Mouse (Mus musculus) embryonic facial prominence, embryonic 11.5 days (tissue): Measurements from ENCODE around the gene Hrh2. TPM values are rescaled to one million over a fixed set of nuclear protein-coding genes. Genes with fewer than 3 reads are reported as not detected.

Experiments
- ATAC-seq: fragments of 200-750 bp; cut with Nextera tagmentation; replicated peaks from 2 replicates; pipeline ENCODE4 v1.8.0; 2017; ENCODE audit warnings: low read depth; ENCODE audit not compliant: insufficient number of reproducible peaks, low FRiP score, low TSS enrichment
- DNase-seq: peaks from one replicate; pipeline ENCODE4 v3.0.0-alpha.2; 2015; ENCODE audit warnings: low spot score
- H3K27ac ChIP-seq: fragments of 300-500 bp; sonication (generic); replicated peaks from 2 replicates; pipeline ENCODE4 v1.5.1; 2014; ENCODE audit warnings: mild to moderate bottlenecking, low read depth, low read length, control low read depth
- H3K27me3 ChIP-seq: fragments of 300-500 bp; sonication (generic); 2 replicates; pipeline ENCODE4 v1.6.1; 2014; ENCODE audit warnings: mild to moderate bottlenecking, low read length, moderate library complexity, mixed read lengths; ENCODE audit not compliant: control insufficient read depth, insufficient read depth
- H3K36me3 ChIP-seq: fragments of 300-500 bp; sonication (generic); replicated peaks from 2 replicates; pipeline ENCODE4 v1.6.1; 2014; ENCODE audit warnings: low read depth, mild to moderate bottlenecking, low read length, moderate library complexity, mixed read lengths; ENCODE audit not compliant: control insufficient read depth, insufficient read depth
- H3K4me1 ChIP-seq: fragments of 300-500 bp; sonication (generic); 2 replicates; pipeline ENCODE4 v1.6.1; 2014; ENCODE audit warnings: low read length, mixed read lengths; ENCODE audit not compliant: control insufficient read depth, insufficient read depth
- H3K4me2 ChIP-seq: fragments of 300-500 bp; sonication (generic); 2 replicates; pipeline ENCODE4 v1.6.1; 2014; ENCODE audit warnings: low read depth, mild to moderate bottlenecking, control low read depth, low read length, moderate library complexity
- H3K4me3 ChIP-seq: fragments of 300-500 bp; sonication (generic); 2 replicates; pipeline ENCODE4 v1.5.1; 2014; ENCODE audit warnings: low read depth, low read length, control low read depth
- H3K9ac ChIP-seq: fragments of 300-500 bp; sonication (generic); replicated peaks from 2 replicates; pipeline ENCODE4 v1.6.1; 2014; ENCODE audit warnings: mild to moderate bottlenecking, control low read depth, low read length
- H3K9me3 ChIP-seq: fragments of 300-500 bp; sonication (generic); replicated peaks from 2 replicates; pipeline ENCODE4 v1.6.1; 2016; ENCODE audit warnings: mild to moderate bottlenecking, low read length, inconsistent platforms, mixed read lengths; ENCODE audit not compliant: control insufficient read depth
- WGBS: fragments of 180-500 bp; shearing (Covaris S2); extraction: QIAGEN DNeasy Blood & Tissue Kit; methylation state at CpG from one replicate; pipeline ENCODE4 v1.1.7; 2014; 5-methylcytosine and 5-hydroxymethylcytosine counted together
- polyA plus RNA-seq: library from polyadenylated mRNA; unstranded; fragments of >200 nt; fragmentation: Nextera tagmentation; extraction: Ambion mirVana; gene quantifications from 2 replicates; pipeline ENCODE4 v1.2.1, GENCODE M21; 2014

Hrh2 gene
- polyA plus RNA-seq, 1 experiment from 2014 or later = 0.06 TPM

DNA sequence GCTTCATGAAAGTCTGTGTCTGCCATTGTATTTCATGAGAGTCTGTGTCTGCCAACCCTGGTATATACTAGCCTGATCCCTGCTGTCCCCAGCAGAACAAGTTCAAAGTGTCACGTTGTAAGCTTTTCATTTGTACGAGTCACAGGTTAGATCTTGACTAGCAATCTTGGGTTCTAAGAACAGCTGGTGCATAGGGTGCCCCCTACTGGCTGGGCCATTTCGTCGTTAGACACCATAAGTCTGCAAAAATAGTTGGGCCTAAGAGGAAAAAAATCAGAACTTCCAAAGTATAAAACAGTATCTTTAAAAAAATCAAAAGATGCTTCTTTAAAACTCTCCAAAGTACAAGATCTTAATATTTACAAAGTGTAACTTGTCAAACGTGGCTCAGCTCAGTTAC lies 50.5 kb downstream of the Hrh2 start:
- DNase-seq = peak; percentile 13
- Histone ChIP-seq H3K36me3 (no peaks in the 10 kb centered on the region), H3K9me3 (no peaks in the 10 kb centered on the region), H3K27ac (no peak overlapping the region), H3K4me2 (no peak overlapping the region), H3K4me1 (no peaks in the 10 kb centered on the region), H3K9ac (no peak overlapping the region), H3K4me3 (no peak overlapping the region), H3K27me3 (no peaks in the 10 kb centered on the region)
- ATAC-seq = no peak
- 70% methylated on average over 5 of the region's 5 CpGs for WGBS

DNA sequence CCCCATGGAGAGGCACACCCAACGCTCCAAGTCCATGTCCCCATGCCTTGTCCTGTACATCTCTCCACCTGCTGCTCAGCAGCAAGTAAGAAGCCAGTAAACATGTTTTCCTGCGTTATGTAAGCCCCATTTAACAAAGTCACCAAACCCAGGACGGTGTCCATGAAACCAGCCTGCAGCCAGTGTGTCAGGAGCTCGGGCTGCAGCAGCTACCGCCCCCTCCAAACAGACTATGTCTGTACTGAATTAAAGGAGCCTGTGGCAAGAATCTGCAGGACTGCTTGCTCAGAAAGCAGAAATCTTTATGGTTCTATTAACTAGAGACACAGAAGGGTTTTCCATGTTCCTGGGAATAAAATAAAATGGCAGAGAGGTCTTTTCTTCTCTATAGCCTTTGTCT lies 53.3 kb downstream of the Hrh2 start:
- DNase-seq = no peak
- Histone ChIP-seq H3K9ac (no peak overlapping the region), H3K4me2 (no peak overlapping the region), H3K27me3 (no peaks in the 10 kb centered on the region), H3K4me3 (no peak overlapping the region), H3K36me3 (no peaks in the 10 kb centered on the region), H3K27ac (no peak overlapping the region), H3K4me1 (no peaks in the 10 kb centered on the region), H3K9me3 (no peaks in the 10 kb centered on the region)
- WGBS = 72% methylated on average over 5 of the region's 5 CpGs
- no peak for ATAC-seq

DNA sequence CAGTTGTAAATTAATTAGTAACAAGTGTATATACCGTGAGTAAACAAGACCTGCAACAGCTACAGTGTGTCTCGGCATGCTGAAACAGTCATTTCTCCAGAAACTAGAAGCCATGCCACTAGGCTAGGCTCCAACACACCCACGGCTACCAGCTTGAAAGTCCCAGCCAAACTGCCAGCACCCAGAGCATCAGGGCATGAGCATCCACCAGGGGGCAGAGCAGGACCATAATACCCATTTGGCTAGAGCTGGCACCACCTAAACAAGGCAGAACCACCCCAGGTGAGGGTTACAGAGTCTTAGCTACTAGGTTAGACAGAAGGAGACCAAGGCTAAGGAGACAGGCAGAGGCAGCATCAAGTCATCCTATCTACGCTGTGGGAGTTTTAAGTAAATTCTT lies 55.6 kb downstream of the Hrh2 start:
- H3K4me2 ChIP-seq = no peak overlapping the region
- DNase-seq (peak; percentile 90), ATAC-seq (no peak)
- H3K4me3 ChIP-seq = no peak overlapping the region
- no peak overlapping the region for H3K27ac ChIP-seq
- no peaks in the 10 kb centered on the region for H3K27me3 ChIP-seq
- no peaks in the 10 kb centered on the region for H3K36me3 ChIP-seq
- no peaks in the 10 kb centered on the region for H3K4me1 ChIP-seq
- H3K9me3 ChIP-seq = no peaks in the 10 kb centered on the region
- WGBS = 32% methylated on average over 4 of the region's 4 CpGs
- no peak overlapping the region for H3K9ac ChIP-seq

DNA sequence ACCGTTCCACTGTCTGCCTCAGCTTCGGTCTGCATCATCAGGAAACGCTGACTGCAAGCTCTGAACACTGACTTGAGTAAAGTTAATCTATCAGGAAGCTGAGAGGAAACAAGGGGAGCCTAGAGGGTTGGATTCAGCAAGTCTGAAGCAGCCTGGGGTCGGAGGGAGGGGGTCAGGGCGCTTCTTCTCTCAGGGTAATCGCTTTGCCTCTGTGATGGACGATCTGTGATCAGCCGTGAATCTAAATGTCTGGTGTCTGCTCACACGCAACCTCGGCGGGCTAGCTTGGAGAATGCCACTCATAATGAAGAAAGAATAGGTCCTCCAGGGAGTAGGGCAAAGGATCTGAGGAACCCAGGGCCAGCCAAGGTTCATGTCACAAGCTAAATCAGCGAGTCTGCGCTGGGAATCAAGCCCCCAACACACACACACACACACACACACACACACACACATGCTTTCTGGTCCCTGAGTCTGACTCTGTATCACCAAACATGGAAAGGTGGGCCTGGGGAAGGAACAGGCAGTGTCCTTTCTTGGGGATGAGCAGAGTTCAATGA lies 56.6 kb downstream of the Hrh2 start:
- Histone ChIP-seq H3K4me2 (no peak overlapping the region), H3K27ac (no peak overlapping the region), H3K27me3 (no peaks in the 10 kb centered on the region), H3K4me3 (no peak overlapping the region), H3K9me3 (no peaks in the 10 kb centered on the region), H3K36me3 (no peaks in the 10 kb centered on the region), H3K4me1 (no peaks in the 10 kb centered on the region), H3K9ac (no peak overlapping the region)
- DNase-seq (no peak), ATAC-seq (no peak)
- WGBS = 66% methylated on average over 13 of the region's 13 CpGs

DNA sequence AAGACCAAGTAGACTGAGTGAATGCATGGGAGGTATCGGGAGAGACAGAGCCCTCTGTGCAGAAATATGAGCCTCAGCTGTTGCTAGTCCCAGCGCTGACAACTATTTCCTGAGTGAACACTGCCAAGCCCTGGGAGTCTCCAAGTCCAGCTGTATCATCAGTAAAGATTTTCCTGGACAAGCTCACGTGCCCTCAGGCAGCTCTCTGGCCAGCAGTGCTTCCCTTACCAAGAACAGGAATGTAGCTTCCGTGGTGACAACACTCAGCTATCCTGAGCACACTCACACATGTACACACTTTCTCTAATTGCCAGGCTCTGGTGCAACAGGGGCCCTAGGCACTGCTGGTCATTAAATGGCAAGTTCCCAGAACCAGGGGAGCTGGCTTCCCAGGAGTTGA lies 57.1 kb downstream of the Hrh2 start:
- Histone ChIP-seq H3K27me3 (no peaks in the 10 kb centered on the region), H3K36me3 (no peaks in the 10 kb centered on the region), H3K4me3 (no peak overlapping the region), H3K4me2 (no peak overlapping the region), H3K9ac (no peak overlapping the region), H3K4me1 (no peaks in the 10 kb centered on the region), H3K27ac (0 out of 2 replicates have a peak overlapping the region, but pooled peaks have one; percentile 8), H3K9me3 (no peaks in the 10 kb centered on the region)
- ATAC-seq = no peak
- peak; percentile 40 for DNase-seq
- whole genome bisulfite sequencing = 13% methylated on average over 4 of the region's 4 CpGs

DNA sequence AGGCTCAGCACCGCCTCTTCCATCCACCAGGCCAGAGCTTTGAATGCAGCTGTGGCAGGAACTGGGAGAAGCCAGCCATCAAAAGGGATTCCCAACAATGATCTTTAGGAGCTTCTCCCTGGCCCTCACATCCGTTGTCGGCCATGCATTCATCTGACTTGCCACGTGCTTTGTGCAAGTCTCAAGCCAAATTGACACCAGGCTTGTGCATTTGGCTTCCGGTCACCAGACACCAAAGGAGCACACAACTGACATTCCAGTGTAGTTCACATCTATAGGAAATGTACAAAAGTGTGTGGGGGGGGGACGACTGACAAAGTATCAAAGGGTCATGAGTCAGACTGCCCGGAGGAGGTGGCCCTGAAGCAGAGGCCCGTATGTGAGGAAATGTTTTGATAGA lies 58.4 kb downstream of the Hrh2 start:
- Histone ChIP-seq H3K4me2 (no peak overlapping the region), H3K4me3 (no peak overlapping the region), H3K36me3 (no peaks in the 10 kb centered on the region), H3K27me3 (no peaks in the 10 kb centered on the region), H3K27ac (no peak overlapping the region), H3K9ac (no peak overlapping the region), H3K4me1 (no peaks in the 10 kb centered on the region), H3K9me3 (no peaks in the 10 kb centered on the region)
- 40% methylated on average over 8 of the region's 8 CpGs for WGBS
- ATAC-seq (no peak), DNase-seq (no peak)

DNA sequence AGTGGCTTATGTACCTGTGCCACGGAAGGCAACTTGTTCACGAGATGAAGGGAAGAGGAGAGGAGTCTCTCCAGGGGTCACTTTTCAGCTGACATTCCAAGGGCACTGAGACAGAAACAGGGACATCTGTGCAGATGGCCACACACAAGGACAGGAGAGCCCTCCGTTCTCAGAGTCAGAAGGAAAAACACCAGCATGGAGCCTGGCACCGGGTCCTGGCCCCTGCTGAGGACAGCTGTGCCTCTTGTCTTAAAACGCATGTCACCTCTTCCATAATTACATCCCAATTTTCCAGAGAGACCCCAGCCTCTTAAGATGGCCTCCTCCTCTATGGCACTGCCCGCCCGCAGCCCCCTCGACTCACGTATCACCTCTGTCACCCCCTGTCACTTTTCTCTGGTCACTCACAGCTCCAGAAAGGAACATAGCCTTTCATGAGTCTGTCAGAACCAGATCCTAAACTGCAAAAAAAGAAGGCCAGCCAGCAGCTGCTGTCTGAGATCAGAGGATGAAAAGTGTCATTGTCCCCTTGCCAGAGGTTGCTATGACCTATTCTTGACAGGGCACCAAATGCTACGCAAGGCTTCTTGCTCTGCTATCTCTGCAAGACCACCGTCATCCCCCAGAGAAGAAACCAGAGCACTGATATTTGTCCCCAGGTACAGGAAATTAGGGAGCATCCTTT lies 59.8 kb downstream of the Hrh2 start:
- Histone ChIP-seq H3K4me3 (no peak overlapping the region), H3K4me2 (no peak overlapping the region), H3K9ac (no peak overlapping the region), H3K27ac (no peak overlapping the region), H3K9me3 (no peaks in the 10 kb centered on the region), H3K27me3 (no peaks in the 10 kb centered on the region), H3K4me1 (no peaks in the 10 kb centered on the region), H3K36me3 (no peaks in the 10 kb centered on the region)
- no peak for ATAC-seq
- no peak for DNase-seq
- WGBS = 69% methylated on average over 11 of the region's 11 CpGs

DNA sequence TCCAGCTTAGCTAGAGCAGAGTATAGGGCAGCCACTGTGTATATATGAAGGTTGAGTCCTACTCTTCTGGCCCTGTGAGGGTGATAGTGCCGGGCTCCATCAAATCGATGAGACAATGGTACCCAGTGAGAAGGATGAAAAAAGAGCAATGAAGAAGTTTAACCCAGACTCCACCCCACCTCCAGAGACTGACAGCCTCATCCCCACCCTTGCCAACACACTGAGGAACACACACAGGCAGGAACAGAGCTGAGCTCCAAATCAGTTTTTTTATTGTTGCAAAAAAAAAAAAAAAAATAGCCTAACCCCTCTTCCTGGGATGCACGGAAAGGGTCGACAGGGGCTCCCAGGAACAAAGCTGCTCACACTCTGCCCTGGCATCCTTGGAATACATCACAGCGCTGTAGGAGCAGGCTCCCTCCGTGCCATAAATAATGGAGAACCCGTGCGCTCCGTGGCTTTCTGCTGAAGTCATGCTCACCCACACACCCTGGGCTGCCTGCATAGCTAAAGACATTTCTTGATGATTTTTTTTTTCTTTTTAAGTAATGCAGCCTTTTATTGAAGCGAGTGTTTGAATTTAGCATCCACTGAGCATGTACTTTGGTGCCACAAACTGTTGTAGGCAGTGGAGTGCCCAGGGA lies 65.8 kb downstream of the Hrh2 start:
- H3K9ac ChIP-seq = no peak overlapping the region
- H3K36me3 ChIP-seq = no peaks in the 10 kb centered on the region
- no peaks in the 10 kb centered on the region for H3K9me3 ChIP-seq
- DNase-seq (no peak), ATAC-seq (no peak)
- WGBS = 33% methylated on average over 10 of the region's 10 CpGs
- H3K4me2 ChIP-seq = no peak overlapping the region
- no peak overlapping the region for H3K27ac ChIP-seq
- no peaks in the 10 kb centered on the region for H3K27me3 ChIP-seq
- no peak overlapping the region for H3K4me3 ChIP-seq
- H3K4me1 ChIP-seq = no peaks in the 10 kb centered on the region
